Mouse (Mus musculus) common myeloid progenitor, adult 5-6 weeks (primary cell): ENCODE measurements around the gene Kcnj11. TPM values are rescaled to one million over a fixed set of nuclear protein-coding genes. Genes with fewer than 3 reads are reported as not detected.

Source experiments
- ATAC-seq: replicated peaks from 2 replicates; pipeline ENCODE4 v1.8.0; 2016; ENCODE audit warnings: low read depth, mild to moderate bottlenecking, moderate TSS enrichment, inconsistent platforms; ENCODE audit not compliant: poor library complexity, severe bottlenecking
- total RNA-seq: library from RNA; stranded (forward); fragments of 200-1000, 187-1606 nt; gene quantifications from 2 replicates; pipeline ENCODE4 v1.2.3, GENCODE M21; 2017

The Kcnj11 gene
- total RNA-seq, 1 experiment from 2014 or later = not detected

GRCm38 (mm10) chr7:46105484-46105883 lies 4.9 kb upstream of the Kcnj11 start:
- no peak for ATAC-seq

DNA sequence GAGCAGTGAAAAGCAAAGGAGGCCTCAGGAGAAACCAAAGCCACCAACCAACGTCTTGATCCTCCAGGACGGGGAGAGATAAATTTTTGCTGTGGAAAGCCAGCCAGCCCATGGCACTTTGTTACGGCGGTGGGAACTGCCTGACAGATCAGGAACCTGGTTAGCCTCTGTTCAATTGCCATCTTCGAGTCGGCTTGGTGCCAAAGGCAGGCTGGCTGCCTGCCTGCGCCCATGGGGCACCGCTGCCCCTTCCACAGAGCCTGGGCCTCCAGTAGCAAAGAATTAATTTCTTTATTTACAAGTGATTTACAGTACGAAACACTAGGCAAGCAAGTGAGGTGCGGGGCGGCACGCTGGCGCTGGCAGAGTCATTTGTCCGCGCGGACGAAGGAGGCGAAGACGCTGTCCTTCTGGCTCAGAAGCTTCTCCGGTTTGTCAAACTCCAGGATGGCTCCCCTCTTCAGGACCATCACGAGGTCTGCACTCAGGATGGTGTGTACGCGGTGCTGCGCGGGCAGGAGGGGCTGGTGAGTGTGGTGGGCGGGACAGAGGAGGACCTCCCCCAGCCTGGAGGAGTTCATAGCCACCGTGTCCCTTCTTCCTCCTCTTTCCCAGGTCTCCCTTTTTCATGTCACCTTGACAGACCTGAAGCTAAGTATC lies 3.8 kb upstream of the Kcnj11 start:
- ATAC-seq = no peak

DNA sequence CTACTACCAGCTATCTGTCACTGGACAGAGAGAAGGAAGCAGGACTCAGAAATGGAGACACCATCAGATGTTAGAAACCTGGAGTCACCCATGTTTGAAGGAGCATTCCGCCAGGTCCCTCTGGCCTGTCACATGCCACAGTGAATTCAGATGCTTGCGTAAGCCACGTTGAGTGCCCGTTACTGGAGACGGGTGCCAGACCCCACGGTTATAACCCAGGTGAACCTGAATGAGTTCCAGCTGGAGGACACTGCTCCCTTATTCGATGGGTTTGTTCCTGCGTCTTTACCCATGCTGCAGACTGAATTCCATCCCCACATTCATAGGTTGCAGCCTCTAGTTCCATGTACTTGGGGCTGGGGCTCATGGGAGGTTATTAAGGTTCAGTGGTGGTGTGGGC lies 3.2 kb upstream of the Kcnj11 start:
- no peak for ATAC-seq

DNA sequence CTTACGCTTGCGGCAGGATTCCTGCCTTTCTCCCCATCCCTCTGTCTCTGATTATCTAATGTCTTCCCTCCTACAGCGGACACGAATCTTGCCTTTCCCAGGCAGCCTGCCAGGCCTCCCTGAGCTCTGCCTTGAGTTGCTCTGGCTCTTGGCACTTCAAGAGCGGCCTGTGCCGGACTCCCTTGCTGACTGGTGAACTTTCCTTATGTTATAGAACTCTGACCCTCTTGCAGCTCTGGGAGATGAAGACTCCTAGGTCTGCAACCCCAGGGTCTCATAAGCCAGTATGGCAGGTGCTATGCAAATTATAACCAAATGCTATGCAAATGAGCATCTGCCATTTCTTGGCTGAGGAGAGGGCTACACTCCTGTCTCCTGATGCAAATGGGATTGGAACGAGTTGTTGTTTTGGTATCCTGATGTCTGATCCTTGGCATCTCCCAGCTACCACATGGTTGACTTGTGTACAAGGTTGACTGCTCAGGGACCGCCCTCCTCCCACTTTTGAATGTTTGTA lies 2.6 kb upstream of the Kcnj11 start:
- no peak for ATAC-seq

DNA sequence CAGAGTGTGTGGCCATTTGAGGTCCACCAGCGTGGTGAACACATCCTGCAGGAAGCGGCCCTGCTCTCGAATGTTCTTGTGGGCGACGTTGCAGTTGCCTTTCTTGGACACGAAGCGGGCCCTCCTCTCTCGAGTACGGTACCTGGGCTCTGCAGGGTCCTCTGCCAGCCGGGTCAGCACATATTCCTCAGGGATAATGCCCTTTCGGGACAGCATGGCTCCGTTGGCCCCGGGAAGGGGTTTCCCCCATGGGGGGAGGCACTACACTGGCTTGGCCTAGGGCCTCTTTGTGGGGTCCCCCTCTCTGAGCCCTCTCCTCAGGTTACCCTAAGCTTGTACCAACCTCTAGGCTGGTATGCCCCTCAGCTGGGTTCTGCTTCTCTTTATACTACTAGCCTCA lies 882 bp downstream of the Kcnj11 start:
- no peak for ATAC-seq

- no peak for ATAC-seq
Observed at GRCm38 (mm10) chr7:46098919-46099286, 1.7 kb downstream of the Kcnj11 start.

DNA sequence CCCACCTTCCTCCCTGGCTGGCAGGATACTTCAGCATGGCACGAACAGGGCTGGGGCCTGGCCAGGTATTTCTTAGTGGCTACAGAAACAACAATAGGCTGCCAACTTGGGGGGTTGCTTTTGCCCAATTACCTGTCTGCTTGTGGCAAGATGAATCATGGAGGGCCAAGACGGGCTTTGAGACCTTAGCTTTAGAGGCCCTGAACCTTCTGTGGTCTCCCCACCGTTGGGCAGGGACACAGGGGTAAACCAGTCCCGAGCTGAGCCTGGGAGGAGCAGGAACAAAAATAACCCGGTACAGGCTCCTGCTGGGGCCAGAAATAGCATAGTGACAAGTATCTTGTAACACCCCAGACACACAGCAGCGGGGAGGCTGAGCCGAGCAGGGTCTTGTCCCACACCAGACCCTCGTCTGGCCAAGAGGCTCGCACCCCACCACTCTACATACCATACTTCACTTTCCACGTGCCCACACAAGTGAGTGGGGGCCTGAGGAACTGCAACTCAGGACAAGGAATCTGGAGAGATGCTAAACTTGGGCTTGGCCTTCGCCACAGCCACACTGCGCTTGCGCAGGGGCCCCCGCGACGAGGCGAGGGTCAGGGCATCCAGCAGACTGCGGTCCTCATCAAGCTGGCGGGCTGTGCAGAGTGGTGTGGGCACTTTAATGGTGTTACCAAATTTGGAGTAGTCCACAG lies 2.2 kb downstream of the Kcnj11 start:
- ATAC-seq = no peak

DNA sequence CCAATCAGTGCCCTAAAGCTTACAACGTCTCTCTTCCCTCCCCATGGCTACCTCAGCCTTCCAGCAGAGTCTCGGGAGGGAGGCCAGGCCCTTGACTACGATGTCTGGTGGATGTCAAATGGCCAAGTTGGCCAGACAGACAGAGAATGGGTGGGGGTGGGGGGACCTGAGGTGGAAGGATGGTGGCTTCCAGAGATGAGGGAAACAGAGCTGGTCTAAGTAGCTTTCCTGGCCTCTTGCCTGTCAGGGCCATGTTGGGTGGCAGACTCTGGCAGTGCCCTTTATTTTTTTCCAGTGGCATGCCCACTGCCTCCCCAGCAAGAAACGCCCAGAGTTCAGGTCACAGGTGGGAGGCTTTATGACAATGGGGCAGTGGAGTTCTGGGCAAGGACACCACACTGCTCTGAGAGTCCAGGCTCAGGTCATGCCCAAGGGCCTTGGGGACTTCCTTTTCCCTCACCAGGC lies 3.2 kb downstream of the Kcnj11 start:
- ATAC-seq = no peak

DNA sequence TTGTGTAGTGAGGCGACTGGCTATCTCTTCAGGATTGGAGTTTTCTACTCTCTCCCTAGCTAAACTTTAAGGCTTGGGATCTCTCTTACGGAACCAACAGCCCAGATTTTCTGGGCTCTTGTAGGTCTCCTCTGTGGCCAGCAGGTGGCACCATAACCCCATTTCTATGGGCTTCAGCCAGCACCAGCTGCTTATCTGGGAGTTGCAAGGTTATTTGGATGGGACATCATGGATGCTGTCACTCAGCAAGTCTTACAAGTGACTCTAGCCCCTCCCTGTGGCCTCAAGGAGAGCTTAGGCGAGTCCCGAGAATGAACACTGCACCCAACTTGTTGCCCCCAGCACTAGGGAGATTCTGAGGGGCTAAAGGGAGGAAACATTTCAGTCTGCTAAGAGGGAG lies 4.4 kb downstream of the Kcnj11 start:
- peak; percentile 79 for ATAC-seq

DNA sequence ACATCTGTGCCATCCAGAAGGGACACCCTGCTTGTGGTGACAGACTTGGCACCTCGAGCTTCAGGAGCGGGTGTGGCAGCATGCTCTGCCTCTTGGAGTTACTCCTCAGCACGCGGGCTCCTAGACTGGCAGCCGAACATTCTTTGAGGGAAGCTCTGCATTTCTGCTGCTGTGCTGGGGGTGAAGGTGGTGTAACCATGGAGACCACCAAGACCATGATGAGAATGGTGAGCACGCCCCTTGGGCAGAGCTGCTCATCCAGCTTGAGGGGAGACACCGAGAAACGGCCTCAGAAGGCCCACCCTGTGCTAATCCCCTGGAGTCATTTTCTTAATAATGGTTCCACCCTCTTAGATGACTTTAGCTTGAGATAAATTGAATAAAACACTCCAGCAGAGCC lies 7.8 kb downstream of the Kcnj11 start:
- no peak for ATAC-seq

DNA sequence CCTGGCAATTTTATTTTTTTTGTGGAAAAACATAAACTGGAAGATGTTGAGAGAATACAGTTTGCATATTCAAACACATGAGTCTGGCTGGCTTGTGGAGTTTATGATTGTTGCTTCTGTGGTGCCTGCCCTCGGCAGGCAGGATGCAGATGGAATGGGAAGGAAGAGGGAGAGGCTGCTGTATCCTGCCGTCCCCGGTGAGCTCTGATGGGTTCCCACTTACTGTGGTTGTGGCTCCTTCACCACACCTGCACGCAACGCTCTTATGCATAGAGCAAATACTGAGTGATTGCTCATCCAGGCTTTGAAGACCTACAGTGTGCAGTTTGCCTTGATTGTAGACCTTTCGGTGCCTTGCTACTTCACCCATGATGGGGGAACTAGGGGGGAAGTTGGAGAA lies 12.3 kb downstream of the Kcnj11 start:
- no peak for ATAC-seq

DNA sequence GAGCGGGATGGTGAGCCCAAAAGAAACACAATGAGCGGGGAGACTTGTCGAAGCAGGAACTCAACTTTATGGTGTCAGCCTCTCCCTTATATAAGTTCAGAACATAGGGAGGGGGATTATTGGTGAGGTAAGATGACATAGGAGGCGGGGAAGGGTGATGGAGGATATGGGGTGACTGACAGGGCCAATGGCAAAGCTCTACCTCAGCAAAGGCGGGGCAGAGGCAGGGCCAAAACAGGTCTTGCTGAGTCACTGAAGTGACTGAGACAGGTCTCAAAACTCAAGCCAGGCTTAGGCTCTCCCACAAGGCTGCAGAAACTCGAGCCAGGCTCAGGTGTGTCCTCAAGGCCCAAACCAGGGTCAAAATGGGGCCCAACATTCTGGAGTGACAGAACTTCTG lies 14.2 kb downstream of the Kcnj11 start:
- ATAC-seq = no peak

DNA sequence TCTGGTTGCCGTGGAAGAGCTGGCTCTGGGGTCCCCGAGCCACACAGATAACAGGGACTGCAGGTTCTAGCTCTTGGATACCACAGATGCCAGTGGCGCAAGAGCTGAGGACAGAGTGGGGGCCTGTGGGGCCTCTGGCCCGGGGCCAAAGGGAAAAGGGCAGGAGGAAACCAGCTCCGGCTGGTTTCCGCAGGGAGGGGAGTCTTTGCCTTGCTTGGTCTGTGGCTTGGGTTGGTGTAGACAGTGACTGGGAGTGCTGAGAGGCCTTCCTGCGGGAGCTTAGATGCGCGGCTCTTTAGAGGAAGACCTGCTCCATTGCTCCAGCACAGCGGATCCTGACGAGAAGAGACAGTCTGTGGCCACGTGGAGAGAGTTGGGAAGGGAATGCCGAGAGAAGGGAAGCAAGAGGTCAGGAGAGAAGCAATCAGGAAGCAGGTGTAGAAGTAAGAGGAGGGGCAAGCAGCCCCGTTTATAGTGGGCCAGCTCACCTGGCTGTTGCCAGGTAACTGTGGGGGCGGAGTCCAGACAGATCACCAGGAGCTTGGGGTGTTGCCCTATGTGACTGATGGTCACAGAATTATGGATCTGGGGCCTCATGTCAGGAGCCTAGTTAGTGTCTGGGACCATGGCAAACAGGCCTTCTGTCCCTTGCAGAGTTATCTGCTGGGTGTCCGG lies 15.6 kb downstream of the Kcnj11 start:
- peak; percentile 63 for ATAC-seq

DNA sequence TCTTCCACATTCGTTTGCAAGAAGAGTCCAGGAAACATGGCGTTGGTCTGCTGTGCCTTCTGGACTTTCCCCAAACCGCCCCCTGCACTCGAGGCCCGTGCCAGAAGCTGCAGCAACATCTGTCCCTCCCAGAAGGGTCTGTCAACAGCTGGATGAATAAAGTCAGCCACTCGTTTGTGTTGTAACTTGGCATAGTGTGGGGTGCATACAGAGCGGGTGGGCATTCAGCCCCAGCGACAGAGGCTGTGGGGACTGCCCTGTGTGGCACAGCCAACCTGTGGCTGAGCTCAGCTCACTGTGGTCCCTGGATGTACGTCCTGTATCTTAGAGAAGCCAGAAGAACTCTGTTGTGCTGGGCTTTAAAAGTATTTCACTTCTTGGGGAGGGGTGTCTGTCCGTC lies 16.5 kb downstream of the Kcnj11 start:
- ATAC-seq = no peak

DNA sequence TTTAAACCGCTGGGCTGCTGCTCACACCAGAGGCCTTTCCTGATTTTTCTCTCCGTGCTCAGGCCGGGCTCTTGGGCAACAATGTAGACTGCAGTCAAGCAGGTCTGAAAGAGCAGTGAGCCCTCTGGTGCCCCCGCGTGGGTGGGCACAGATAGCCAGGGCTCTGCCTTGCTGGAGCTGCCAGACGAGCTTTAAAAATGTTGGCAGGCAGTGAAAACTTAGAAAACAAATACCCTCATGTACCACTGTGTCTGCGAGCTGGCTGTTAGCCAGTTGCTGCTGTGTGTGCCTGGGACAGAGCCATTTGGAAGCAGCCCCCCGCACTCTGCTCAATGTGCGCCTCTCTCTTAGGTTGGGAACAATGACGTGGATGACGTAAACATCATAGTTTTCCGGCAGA lies 22.9 kb downstream of the Kcnj11 start:
- no peak for ATAC-seq

- no peak for ATAC-seq
Observed at GRCm38 (mm10) chr7:46076844-46077243, 23.7 kb downstream of the Kcnj11 start.

- no peak for ATAC-seq
Observed at GRCm38 (mm10) chr7:46068831-46069230, 31.7 kb downstream of the Kcnj11 start.

DNA sequence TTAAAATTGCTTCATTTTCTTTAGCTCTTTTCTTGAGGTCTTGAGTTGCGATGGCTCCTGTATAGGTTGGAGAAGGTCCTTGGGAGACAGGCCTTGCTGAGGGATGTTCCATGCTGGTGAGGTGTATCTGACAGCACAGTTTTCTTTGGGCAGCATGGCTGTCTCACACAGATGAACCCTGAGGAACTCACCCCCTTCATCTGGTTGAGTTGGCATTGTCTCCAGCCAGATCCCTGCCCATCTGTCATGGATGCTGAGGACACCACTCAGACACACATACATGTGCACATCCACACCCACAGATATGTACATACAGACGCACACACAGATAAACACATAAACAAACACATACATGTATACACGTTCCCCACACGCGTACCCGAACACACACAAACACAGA lies 37.3 kb downstream of the Kcnj11 start:
- no peak for ATAC-seq

DNA sequence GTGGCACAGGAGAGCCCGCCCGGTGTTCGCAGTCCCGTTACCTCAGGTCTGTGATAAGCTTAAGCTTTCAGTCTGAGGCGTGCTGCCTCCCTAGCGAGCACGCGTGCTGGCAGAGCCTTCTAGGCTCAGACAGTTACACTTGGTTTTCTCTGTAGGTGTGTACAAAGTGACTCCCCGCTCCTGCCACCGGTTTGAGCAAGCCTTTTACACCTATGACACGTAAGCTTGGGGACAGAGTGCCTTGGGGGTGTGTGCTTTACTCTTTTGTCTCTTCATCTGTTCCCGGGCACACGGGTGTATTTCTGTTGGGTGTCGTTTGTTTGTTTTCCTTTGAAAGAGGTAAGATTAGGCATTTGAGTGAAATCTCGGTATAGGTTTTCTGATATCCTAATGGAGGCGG lies 39.0 kb downstream of the Kcnj11 start:
- no peak for ATAC-seq

- ATAC-seq = no peak
Observed at GRCm38 (mm10) chr7:46060688-46061087, 39.9 kb downstream of the Kcnj11 start.

DNA sequence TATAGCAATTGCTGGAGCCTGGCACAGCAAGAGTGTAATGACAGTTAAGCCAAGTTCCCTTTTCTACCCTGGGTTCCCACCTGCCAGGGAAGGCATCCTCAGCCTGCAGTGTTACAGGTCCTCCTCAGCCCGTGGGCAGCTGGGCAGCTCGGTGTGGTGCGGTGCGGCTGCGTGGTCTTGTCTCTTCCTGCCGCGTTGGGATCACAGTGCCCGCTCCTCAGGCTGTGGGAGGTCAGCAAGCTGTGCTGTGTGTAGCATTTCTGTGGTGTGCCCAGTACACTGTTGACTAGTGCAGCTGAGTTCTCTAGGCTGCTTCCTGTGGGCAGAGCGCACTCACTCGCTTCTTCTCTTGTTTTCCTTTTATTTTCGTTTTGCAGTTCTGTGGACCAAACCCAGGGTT lies 41.7 kb downstream of the Kcnj11 start:
- ATAC-seq = peak; percentile 78
